Mouse (Mus musculus) heart, adult 11 months (tissue): ENCODE measurements around the gene Tssk6.
"Not testable (repeated sequence)": the region's sequence is repeated elsewhere in the genome, so short reads cannot be mapped to it uniquely, and the experiment has no call there.

ENCODE experiments used
- DNase-seq: peaks from one replicate; pipeline ENCODE4 v3.0.0; 2022

The Tssk6 gene

GRCm38 (mm10) chr8:69919876-69920662, 18.1 kb downstream of the Tssk6 start:
- DNase-seq = peak; percentile 98

DNA sequence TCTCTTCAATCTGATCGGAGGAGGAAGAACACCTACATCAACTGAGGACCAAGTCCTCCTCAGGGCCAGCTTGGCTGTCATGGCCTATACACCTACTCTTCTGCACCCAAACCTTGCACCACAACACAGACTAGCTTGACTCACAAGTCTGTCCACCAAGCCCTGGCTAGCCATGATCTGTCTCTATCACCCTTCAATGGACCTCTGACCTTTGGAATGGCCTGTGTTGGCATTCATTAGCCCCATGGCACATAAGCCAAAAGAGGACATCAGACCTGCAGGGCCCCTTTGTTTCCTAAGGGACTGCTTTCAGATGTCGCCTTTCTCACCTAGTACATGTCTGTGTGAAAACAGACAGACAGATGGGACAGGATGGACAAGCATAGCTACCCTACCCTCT, 19.2 kb downstream of the Tssk6 start:
- DNase-seq = no peak

DNA sequence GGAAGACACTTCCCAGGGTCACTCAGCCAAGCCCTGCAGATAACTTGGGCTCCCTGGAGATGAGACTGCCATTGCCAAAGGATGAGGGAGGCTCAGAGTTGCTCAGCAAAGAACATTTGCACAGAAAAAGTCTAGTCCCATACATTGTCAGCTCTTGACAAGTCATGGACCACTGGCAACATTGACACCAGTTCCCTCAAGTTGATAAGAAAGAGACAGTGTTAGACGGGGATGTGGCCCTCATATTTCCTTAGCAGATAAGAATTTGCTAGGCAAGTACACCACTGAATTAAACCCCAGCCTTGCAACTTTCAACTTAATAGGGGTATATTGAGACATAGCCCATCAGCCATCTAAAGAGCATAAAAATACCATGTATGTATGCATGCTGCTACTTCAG, 22.0 kb downstream of the Tssk6 start:
- no peak for DNase-seq

DNA sequence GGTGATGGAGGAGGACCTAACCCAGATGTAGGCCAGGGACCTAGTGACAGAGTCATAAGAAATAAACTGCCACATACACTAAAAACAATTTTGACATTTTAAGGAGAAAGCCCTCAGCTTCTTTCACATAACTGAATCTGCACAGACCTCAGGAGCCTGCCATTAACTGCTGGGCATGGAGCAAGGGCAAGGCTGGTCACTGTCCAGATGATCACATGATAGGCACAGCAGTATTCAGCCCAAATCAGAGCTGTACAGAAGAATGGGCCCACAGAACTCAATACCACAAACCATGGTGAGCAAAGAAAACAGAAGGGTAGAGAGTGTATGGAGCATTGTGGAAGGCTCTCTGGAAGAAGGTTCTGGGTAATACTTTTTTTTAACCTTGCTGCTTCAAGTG, 24.9 kb downstream of the Tssk6 start:
- DNase-seq = no peak

GRCm38 (mm10) chr8:69933811-69934210, 31.8 kb downstream of the Tssk6 start:
- no peak for DNase-seq

- no peak for DNase-seq
Measured at GRCm38 (mm10) chr8:69934582-69934981, 32.6 kb downstream of the Tssk6 start.

DNA sequence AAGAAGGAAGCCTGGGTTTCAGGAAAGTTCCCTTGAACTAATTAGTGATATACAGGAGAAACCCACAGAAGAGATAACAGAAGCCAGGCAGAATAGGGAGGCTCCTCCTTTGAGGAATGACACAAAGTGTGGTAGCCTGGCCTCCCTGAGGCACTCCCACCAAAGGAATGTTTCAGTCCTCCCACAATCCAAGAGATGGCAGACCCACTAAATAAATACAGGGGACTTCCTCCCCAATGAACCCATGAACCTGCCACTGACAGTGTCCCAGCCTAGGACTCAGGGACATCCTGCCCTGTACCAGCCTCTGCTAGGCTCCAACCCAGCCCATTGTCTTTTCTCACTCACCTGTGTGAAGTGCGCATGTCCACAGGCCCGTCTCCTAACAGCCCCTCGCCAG, 33.4 kb downstream of the Tssk6 start:
- no peak for DNase-seq

DNA sequence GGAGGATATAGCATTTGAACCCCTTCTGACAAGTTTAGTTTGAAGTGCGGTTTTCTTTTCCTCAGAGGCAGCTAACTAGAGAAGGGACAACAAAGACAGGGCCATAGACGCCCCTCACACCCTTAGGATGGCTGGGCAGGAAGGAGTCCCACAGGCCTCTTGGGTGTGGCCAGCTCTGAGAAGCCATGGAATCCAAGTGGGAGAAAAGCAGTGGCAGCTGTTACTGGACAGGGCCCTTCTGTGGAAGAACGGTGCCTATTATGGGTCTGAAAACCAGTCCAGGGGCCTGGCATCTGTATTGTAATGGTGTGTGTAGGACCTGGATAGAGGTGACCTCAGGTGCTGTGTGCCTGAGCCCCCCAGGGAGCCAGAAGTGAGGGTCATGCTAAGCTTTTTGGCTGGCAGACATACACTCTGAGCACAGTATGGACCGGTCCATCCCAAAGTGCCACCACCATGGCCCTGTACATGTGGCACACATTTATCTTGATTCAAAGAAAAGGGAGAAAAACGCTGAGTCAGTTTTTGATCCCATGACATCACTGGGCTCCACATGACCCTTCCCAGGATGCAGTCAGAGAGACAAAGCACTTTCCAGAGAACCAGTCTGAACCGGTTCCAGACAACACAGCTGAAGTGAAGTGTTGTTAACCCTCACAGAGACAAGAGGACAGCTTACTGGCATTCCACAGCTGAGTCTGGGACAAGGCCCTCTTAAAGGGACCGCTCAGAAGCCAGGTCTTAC, 34.2 kb downstream of the Tssk6 start:
- peak; percentile 96 for DNase-seq

- DNase-seq = no peak
Measured at GRCm38 (mm10) chr8:69937466-69937865, 35.5 kb downstream of the Tssk6 start.

- no peak for DNase-seq
Measured at GRCm38 (mm10) chr8:69938245-69938982, 36.4 kb downstream of the Tssk6 start.

- no peak for DNase-seq
Measured at GRCm38 (mm10) chr8:69939633-69940032, 37.6 kb downstream of the Tssk6 start.

- no peak for DNase-seq
Measured at GRCm38 (mm10) chr8:69940386-69940785, 38.4 kb downstream of the Tssk6 start.

- DNase-seq = not testable (repeated sequence)
Measured at GRCm38 (mm10) chr8:69942495-69942894, 40.5 kb downstream of the Tssk6 start.

DNA sequence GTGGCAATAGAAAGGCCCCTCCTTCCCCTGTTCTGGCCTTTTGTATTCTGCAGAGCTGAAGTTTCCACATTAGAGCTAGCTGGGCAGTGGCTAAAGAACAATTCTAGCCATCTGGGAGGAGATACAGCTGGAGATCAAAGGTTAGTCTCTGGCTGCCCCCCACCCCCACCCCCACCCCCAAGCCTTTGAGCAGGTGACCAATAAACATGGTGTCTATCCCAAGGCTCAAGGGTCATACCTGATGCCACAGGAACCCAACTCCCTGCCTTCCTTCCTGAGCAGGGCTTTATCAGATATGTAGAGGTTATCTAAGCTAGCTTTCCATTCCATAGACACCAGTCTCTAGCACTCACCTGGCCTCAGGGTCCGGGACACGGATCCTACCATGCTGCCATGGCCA, 48.3 kb downstream of the Tssk6 start:
- no peak for DNase-seq
